Mouse (Mus musculus) neural tube, embryonic 11.5 days (tissue): Measurements from ENCODE around the gene Armh1. TPM values are rescaled to one million over a fixed set of nuclear protein-coding genes. Genes with fewer than 3 reads are reported as not detected.
A peak's percentile ranks its signal among the peaks of the same experiment; 100 is the strongest.

Experiments used
- ATAC-seq: fragments of 200-750 bp; cut with Nextera tagmentation; 2 replicates; pipeline ENCODE4 v1.8.0; 2017; ENCODE audit warnings: moderate number of reproducible peaks, mild to moderate bottlenecking, moderate TSS enrichment, moderate library complexity; ENCODE audit not compliant: insufficient read depth, low FRiP score, low TSS enrichment
- DNase-seq: peaks from one replicate; pipeline ENCODE4 v3.0.0-alpha.2; 2015; ENCODE audit warnings: low spot score
- H3K27ac ChIP-seq: fragments of 300-500 bp; sonication (generic); 2 replicates; pipeline ENCODE4 v1.5.1; 2014; ENCODE audit warnings: low read depth, mild to moderate bottlenecking, low read length
- H3K27me3 ChIP-seq: fragments of 300-500 bp; sonication (generic); 2 replicates; pipeline ENCODE4 v1.6.1; 2014; ENCODE audit warnings: mild to moderate bottlenecking, low read length, mixed read lengths; ENCODE audit not compliant: control insufficient read depth, insufficient read depth
- H3K36me3 ChIP-seq: fragments of 300-500 bp; sonication (generic); 2 replicates; pipeline ENCODE4 v1.6.1; 2014; ENCODE audit warnings: mild to moderate bottlenecking, low read length, moderate library complexity, mixed read lengths; ENCODE audit not compliant: control insufficient read depth, insufficient read depth
- H3K4me1 ChIP-seq: fragments of 300-500 bp; sonication (generic); 2 replicates; pipeline ENCODE4 v1.6.1; 2014; ENCODE audit warnings: low read length, mixed read lengths; ENCODE audit not compliant: control insufficient read depth, insufficient read depth
- H3K4me2 ChIP-seq: fragments of 300-500 bp; sonication (generic); 2 replicates; pipeline ENCODE4 v1.6.1; 2014; ENCODE audit warnings: low read depth, mild to moderate bottlenecking, moderate library complexity
- H3K4me3 ChIP-seq: fragments of 300-500 bp; sonication (generic); 2 replicates; pipeline ENCODE4 v1.5.1; 2014; ENCODE audit warnings: low read depth, low read length
- H3K9ac ChIP-seq: fragments of 300-500 bp; sonication (generic); 2 replicates; pipeline ENCODE4 v1.6.1; 2014; ENCODE audit warnings: mild to moderate bottlenecking, low read length
- H3K9me3 ChIP-seq: fragments of 300-500 bp; sonication (generic); 2 replicates; pipeline ENCODE4 v1.6.1; 2016; ENCODE audit warnings: low read length; ENCODE audit not compliant: control insufficient read depth
- WGBS: fragments of 180-500 bp; shearing (Covaris S2); extraction: QIAGEN DNeasy Blood & Tissue Kit; methylation state at CpG from one replicate; pipeline ENCODE4 v1.1.7; 2014; 5-methylcytosine and 5-hydroxymethylcytosine counted together
- polyA plus RNA-seq: library from polyadenylated mRNA; unstranded; fragments of >200 nt; fragmentation: Nextera tagmentation; extraction: Ambion mirVana; gene quantifications from 2 replicates; pipeline ENCODE4 v1.2.1, GENCODE M21; 2014

The Armh1 gene
- polyA plus RNA-seq, 1 experiment from 2014 or later = not detected

DNA sequence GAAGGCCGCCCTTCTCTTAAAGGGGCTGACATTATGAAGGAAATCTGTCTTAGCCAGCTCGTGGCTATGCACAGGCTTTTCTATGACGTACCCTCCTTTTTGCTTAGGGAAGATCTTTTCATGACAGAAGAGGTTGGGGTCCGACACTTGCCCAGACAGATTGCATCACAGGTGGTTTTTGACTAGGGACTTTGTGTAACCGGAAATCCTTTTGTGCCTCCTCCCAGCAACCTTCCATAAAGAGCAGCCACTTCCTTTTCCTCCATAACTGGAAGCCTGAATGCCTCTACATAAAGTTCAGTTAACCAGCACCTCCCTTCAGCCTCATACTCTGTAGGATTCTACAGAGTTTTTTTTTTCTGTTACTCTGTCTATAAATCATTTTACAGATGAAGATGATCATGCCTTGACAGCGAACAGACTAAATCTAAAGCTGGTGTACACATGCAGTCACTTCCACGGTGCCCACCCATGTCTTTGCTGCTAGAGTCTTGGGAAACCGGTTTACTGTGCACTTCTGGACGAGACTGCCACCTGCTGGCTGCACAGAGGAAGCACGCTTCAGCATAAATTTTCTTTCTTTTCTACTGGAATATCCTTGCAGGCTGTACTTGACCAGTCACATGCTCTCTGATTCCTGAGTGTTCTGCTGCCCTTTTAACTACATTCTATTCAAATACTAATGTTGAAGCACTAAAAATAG lies 33.3 kb downstream of the Armh1 start:
- H3K4me2 ChIP-seq = no peak overlapping the region
- 42% methylated on average over 10 of the region's 10 CpGs for WGBS
- no peaks in the 10 kb centered on the region for H3K4me1 ChIP-seq
- no peaks in the 10 kb centered on the region for H3K36me3 ChIP-seq
- no peak overlapping the region for H3K4me3 ChIP-seq
- peak; percentile 64 for DNase-seq
- H3K9me3 ChIP-seq = no peaks in the 10 kb centered on the region
- ATAC-seq = no peak
- no peak overlapping the region for H3K27ac ChIP-seq
- no peaks in the 10 kb centered on the region for H3K27me3 ChIP-seq
- H3K9ac ChIP-seq = no peak overlapping the region

DNA sequence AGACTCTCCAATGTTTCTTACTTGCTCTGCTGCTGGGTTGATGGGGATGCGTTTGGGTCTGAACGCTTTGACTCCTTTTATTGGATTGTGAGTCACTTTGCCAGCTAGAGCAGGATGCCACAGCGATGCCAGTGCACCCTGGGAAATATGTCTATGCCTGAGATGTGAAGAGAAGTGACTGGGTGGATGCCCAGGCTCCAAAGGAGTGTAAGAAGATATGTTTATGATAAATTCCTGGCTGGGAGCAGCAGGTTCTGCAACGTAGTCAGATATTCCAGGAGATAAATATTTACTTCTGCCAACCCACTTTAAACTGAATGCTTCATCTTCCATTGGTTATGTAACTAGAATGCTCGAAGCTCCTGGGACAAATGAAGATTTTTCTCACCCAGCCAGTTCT lies 34.9 kb downstream of the Armh1 start:
- no peak overlapping the region for H3K4me2 ChIP-seq
- H3K4me1 ChIP-seq = no peaks in the 10 kb centered on the region
- H3K36me3 ChIP-seq = no peaks in the 10 kb centered on the region
- no peak for ATAC-seq
- H3K9me3 ChIP-seq = no peaks in the 10 kb centered on the region
- no peaks in the 10 kb centered on the region for H3K27me3 ChIP-seq
- 78% methylated on average over 5 of the region's 5 CpGs for WGBS
- DNase-seq = no peak
- H3K9ac ChIP-seq = no peak overlapping the region
- H3K4me3 ChIP-seq = no peak overlapping the region
- H3K27ac ChIP-seq = no peak overlapping the region

DNA sequence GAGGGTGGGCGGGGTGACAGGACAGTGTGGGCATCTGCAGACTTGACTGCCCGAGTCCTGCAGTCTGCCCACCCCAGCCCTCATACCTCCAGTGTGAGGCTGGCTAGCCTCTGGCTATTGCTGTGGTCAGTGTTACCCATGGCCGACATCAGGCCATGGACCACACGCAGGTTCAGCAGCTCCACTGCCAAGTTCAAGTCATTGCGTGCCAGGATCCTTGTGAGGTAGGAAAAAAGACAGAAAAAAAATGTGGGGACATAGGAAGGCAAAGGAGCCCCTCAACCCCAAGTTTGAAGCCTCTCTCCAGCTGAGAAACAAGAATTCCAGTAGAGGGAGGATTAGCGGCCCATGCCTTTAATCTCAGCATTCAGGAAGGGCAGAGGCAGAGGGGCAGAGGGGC lies 37.7 kb downstream of the Armh1 start:
- Histone ChIP-seq H3K27me3 (no peaks in the 10 kb centered on the region), H3K4me2 (no peak overlapping the region), H3K9ac (no peak overlapping the region), H3K4me1 (no peaks in the 10 kb centered on the region; the same call in 1 of the 2 replicates), H3K36me3 (no peaks in the 10 kb centered on the region), H3K9me3 (no peaks in the 10 kb centered on the region), H3K4me3 (no peak overlapping the region), H3K27ac (no peak overlapping the region)
- ATAC-seq = no peak
- WGBS = 85% methylated on average over 6 of the region's 6 CpGs
- DNase-seq = no peak

DNA sequence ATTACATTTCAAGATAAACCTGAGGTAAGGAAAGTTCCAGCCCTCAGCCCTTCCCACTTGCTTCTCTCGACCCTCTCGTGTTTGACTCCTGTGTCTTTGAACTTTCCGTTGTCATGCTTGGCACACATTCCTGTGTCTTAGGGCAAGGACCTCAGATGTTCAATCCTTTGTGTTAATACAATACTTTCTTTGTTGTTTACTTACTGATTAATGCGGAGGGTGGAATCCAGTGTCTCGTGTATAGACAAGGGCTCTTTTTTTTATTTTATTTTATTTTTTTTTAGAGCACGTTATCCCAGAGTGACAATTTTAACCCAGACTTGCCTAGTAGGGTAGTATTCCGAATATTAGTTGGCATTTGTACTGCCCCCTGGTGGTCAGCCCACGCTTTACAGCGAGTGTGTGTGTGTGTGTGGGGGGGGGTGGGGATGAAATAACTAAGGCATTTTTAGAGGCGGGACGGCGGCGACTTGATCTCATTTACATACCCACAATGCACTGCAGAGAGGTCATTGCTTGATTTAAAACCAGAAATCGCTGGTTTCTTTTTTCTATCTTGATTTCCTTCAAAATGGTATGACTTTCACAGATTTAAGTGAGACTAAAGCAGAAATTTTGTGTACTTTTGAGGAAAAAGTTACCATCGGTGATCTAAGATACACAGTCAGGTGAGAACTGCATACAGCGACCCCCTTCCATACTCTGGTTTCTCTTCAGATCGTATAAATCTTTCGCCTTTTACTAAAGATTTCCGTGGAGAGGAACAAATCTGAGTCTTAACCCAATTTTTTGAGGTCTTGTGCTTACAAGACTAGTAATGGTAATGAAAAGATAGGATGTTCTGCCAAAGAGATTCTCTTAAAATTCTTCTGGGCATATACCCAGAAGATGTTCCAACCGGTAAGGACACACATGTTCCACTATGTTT lies 41.5 kb downstream of the Armh1 start:
- H3K4me3 ChIP-seq = no peak overlapping the region
- H3K9ac ChIP-seq = no peak overlapping the region
- H3K27ac ChIP-seq = no peak overlapping the region
- DNase-seq (peak; percentile 85), ATAC-seq (peak; percentile 48; the same call in 1 of the 2 replicates)
- no peak overlapping the region for H3K4me2 ChIP-seq
- no peaks in the 10 kb centered on the region for H3K27me3 ChIP-seq
- 3% methylated on average over 20 of the region's 20 CpGs for WGBS
- no peaks in the 10 kb centered on the region for H3K36me3 ChIP-seq
- H3K9me3 ChIP-seq = no peaks in the 10 kb centered on the region
- H3K4me1 ChIP-seq = no peaks in the 10 kb centered on the region; the same call in 1 of the 2 replicates

DNA sequence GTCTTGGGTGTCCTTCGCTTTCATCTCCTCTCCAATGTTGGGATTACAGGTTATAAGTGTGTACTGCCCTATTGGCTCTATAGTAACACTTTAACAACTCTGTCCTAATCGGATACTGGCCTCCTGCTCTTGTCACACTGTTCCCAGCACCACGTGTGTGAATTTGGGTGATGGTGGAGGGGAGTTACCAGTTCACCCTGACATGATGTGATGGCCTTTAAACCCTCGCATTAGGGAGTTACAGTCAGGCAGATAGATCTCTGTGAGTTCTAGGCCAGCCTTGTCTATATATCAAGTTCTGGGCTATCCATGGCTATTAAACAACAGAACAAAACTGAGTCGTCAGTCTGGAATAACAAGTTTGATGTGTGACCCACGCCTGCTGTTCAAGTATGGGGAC lies 42.3 kb downstream of the Armh1 start:
- H3K4me2 ChIP-seq = no peak overlapping the region
- ATAC-seq (no peak), DNase-seq (no peak)
- H3K9ac ChIP-seq = no peak overlapping the region
- 82% methylated on average over 6 of the region's 6 CpGs for WGBS
- H3K4me1 ChIP-seq = no peaks in the 10 kb centered on the region; the same call in 1 of the 2 replicates
- no peaks in the 10 kb centered on the region for H3K27me3 ChIP-seq
- H3K27ac ChIP-seq = no peak overlapping the region
- H3K36me3 ChIP-seq = no peaks in the 10 kb centered on the region
- H3K4me3 ChIP-seq = no peak overlapping the region
- H3K9me3 ChIP-seq = no peaks in the 10 kb centered on the region

DNA sequence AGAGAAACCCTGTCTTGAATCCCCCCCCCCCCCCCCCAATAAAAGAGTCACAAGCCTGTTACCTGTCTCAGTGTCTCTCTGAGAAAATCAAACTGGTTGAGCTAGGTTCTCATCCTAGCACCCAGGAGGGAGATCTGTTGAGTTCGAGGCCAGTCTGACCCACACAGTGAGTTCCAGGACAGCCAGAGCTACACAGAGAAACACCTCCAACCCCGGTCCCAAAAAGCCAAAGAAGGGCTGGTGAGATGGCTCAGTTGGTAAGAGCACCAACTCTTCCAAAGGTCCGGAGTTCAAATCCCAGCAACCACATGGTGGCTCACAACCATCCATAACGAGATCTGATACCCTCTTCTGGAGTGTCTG lies 49.0 kb downstream of the Armh1 start:
- H3K27me3 ChIP-seq = no peaks in the 10 kb centered on the region
- no peak overlapping the region for H3K9ac ChIP-seq
- ATAC-seq (no peak), DNase-seq (peak; percentile 26)
- no peaks in the 10 kb centered on the region for H3K9me3 ChIP-seq
- H3K4me3 ChIP-seq = no peak overlapping the region
- H3K4me2 ChIP-seq = no peak overlapping the region
- H3K36me3 ChIP-seq = no peaks in the 10 kb centered on the region
- 52% methylated on average over 4 of the region's 4 CpGs for WGBS
- no peak overlapping the region for H3K27ac ChIP-seq
- no peaks in the 10 kb centered on the region for H3K4me1 ChIP-seq

DNA sequence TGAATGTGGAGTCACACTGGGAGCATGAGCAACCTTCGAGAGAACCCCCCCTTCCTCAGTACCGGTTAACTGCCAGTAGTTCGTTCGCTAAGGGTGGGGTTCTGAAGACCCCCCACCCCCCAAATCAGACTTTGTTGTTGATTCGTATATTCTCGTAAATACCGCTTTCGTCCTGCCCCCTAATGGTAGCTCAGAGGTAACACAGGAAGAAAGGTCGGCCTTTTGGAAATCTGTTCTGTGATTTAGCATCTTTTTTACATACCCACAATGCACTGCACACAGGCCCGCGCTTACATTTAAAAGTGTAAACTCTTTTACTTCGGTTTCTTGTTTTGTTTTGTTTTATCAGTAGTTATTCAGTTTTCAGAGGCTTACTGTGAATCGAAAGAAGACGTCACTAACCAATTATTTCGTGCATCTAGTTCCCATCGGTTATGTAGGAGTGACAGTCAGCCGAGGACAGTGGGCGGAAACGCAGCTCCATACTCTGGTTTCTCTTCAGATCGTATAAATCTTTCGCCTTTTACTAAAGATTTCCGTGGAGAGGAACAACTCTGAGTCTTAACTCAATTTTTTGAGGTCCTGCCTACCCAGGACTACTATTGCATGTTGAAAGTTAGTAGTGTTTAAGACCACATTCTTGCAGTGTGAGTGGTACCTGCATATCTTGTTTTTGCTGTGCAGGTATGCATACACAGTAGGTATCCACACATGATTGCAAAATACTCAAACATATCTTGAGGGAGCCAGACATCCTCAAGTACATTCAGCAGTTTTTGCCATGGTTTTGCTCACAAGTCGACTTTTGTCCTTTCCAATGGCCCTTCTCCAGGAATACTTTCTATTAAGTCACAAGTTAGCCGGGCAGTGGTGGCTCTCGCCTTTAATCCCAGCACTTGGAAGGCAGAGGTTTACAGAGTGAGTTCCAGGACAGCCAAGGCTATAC lies 49.6 kb downstream of the Armh1 start:
- ATAC-seq (peak; percentile 45), DNase-seq (peak; percentile 71)
- Histone ChIP-seq H3K27ac (no peak overlapping the region; the same call in 1 of the 2 replicates), H3K4me3 (peak overlapping the region; percentile 9), H3K4me1 (no peaks in the 10 kb centered on the region), H3K36me3 (no peaks in the 10 kb centered on the region), H3K4me2 (peak overlapping the region; percentile 33), H3K9ac (peak overlapping the region; percentile 47), H3K9me3 (no peaks in the 10 kb centered on the region), H3K27me3 (no peaks in the 10 kb centered on the region)
- 1% methylated on average over 25 of the region's 25 CpGs for WGBS

DNA sequence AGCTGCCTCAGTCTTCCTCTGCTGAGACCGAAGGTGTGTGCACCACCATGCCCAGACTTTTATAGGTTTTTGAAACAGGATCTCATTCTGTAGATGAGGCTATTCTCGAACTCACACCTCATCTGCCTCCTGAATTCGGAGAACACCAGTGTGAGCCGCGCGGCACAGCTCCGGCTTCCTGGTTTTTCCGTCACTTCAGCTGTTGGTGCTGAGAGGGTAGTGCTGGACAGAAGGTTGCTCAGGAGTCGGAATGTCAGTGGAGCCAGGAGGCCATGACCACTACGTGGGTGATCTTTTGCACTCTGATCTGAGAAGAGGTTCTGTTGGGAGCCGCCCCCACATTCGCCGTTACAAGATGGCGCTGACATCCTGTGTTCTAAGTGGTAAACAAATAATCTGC lies 60.1 kb downstream of the Armh1 start:
- Histone ChIP-seq H3K4me2 (no peak overlapping the region), H3K36me3 (no peaks in the 10 kb centered on the region), H3K4me1 (no peaks in the 10 kb centered on the region), H3K9ac (no peak overlapping the region), H3K4me3 (no peak overlapping the region), H3K9me3 (no peaks in the 10 kb centered on the region), H3K27ac (no peak overlapping the region), H3K27me3 (no peaks in the 10 kb centered on the region)
- no peak for ATAC-seq
- DNase-seq = no peak
- WGBS = 95% methylated on average over 14 of the region's 14 CpGs
